In the genomic region with DNA sequence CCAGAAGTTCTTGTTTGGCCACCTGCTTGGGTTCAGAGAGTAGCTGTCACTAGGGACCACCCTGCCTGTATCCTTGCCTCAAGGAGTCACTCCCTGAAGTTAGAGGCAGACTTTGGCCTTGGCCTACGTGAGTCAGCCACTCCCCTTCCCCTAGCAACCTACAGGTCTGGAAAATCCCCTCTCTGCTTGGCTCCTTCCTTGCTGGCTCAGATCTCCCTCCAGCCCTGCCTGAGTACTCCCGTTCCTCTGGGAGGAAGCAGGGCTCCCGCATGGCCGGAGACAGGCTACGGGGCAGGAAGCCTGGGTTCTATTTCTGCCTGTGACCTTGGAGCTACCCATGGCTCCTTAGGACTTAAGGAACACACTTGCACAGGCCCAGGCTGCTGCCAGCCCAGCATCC, we compare ENCODE assay signal across 8 mouse cellular contexts. TPM values are rescaled to one million over a fixed set of nuclear protein-coding genes. Genes with fewer than 3 reads are reported as not detected.
DNase-seq lines count a peak whose midpoint lies in the region; ATAC-seq and TF ChIP-seq lines count a peak whose summit lies in the region.

No protein-coding gene starts in this region.

- no peaks in the 10 kb centered on the region for H3K36me3 ChIP-seq in midbrain, embryonic 12.5 days
- no peaks in the 10 kb centered on the region for H3K36me3 ChIP-seq in midbrain, embryonic 11.5 days (ENCODE audit: control insufficient read depth, insufficient read depth, low read length)
- H3K36me3 ChIP-seq in heart, embryonic 15.5 days: peaks cover 14% of the 10 kb centered on the region; the same call in 1 of the 2 replicates
- no peaks in the 10 kb centered on the region for H3K36me3 ChIP-seq in kidney, postnatal 0 days (ENCODE audit: insufficient read depth, low read length)

- no peak for TF ChIP-seq CTCF in kidney, postnatal 0 days (IDR thresholded peaks at IDR 0.05; ENCODE audit: low read depth)

- H3K4me3 ChIP-seq in midbrain, embryonic 12.5 days: no peak overlapping the region
- H3K4me3 ChIP-seq in midbrain, embryonic 11.5 days (ENCODE audit: low read depth, low read length): no peak overlapping the region
- H3K4me3 ChIP-seq in heart, embryonic 15.5 days: no peak overlapping the region
- no peak overlapping the region for H3K4me3 ChIP-seq in kidney, postnatal 0 days (replicated peaks; ENCODE audit: low read depth, low read length)

- no peaks in the 10 kb centered on the region for H3K9me3 ChIP-seq in midbrain, embryonic 12.5 days
- no peaks in the 10 kb centered on the region for H3K9me3 ChIP-seq in midbrain, embryonic 11.5 days (ENCODE audit: control insufficient read depth, low read length)
- H3K9me3 ChIP-seq in heart, embryonic 15.5 days (replicated peaks): no peaks in the 10 kb centered on the region
- H3K9me3 ChIP-seq in kidney, postnatal 0 days (replicated peaks; ENCODE audit: low read length): no peaks in the 10 kb centered on the region

- H3K27ac ChIP-seq in midbrain, embryonic 12.5 days (replicated peaks): 0 out of 2 replicates have a peak overlapping the region, but pooled peaks have one; percentile 36
- H3K27ac ChIP-seq in midbrain, embryonic 11.5 days (ENCODE audit: low read depth, low read length): no peak overlapping the region
- peak overlapping the region; percentile 96 for H3K27ac ChIP-seq in heart, embryonic 15.5 days
- H3K27ac ChIP-seq in kidney, postnatal 0 days: peak overlapping the region; percentile 91

- no peak for ATAC-seq in midbrain, embryonic 12.5 days (ENCODE audit: low FRiP score, low read depth)
- ATAC-seq in midbrain, embryonic 11.5 days (ENCODE audit: low FRiP score): no peak
- ATAC-seq in heart, embryonic 15.5 days (replicated peaks; ENCODE audit: insufficient number of reproducible peaks, insufficient read depth, low FRiP score, low read depth): peak; percentile 30
- ATAC-seq in kidney, postnatal 0 days (replicated peaks; ENCODE audit: low FRiP score, low read depth): peak; percentile 22
- ATAC-seq in granulocyte monocyte progenitor cell, adult 5-6 weeks (replicated peaks; ENCODE audit: poor library complexity, severe bottlenecking): no peak

- 88% methylated on average over 5 of the region's 5 CpGs for WGBS in midbrain, embryonic 12.5 days
- WGBS in midbrain, embryonic 11.5 days: 79% methylated on average over 5 of the region's 5 CpGs
- 52% methylated on average over 5 of the region's 5 CpGs for WGBS in heart, embryonic 15.5 days
- 33% methylated on average over 5 of the region's 5 CpGs for WGBS in kidney, postnatal 0 days

- H3K4me2 ChIP-seq in midbrain, embryonic 12.5 days (replicated peaks): no peak overlapping the region
- H3K4me2 ChIP-seq in midbrain, embryonic 11.5 days: no peak overlapping the region
- H3K4me2 ChIP-seq in heart, embryonic 15.5 days: peak overlapping the region; percentile 8; the same call in 1 of the 2 replicates
- no peak overlapping the region for H3K4me2 ChIP-seq in kidney, postnatal 0 days (ENCODE audit: low read length)

- no peaks in the 10 kb centered on the region for H3K27me3 ChIP-seq in midbrain, embryonic 12.5 days
- H3K27me3 ChIP-seq in midbrain, embryonic 11.5 days (ENCODE audit: control insufficient read depth, insufficient read depth, low read length): no peaks in the 10 kb centered on the region
- H3K27me3 ChIP-seq in heart, embryonic 15.5 days: no peaks in the 10 kb centered on the region
- H3K27me3 ChIP-seq in kidney, postnatal 0 days (ENCODE audit: insufficient read depth, low read length): no peaks in the 10 kb centered on the region

- no peak for DNase-seq in midbrain, embryonic 11.5 days (ENCODE audit: low spot score, missing footprints)
- DNase-seq in kidney, postnatal 0 days (ENCODE audit: low spot score): peak; percentile 78
- peak; percentile 44 for DNase-seq in testis, postnatal 14 days (ENCODE audit: low spot score)
- no peak for DNase-seq in urinary bladder, postnatal 25 days (ENCODE audit: low spot score)
- DNase-seq in urinary bladder, postnatal 10 days (ENCODE audit: low spot score): no peak

- no peak overlapping the region for H3K9ac ChIP-seq in midbrain, embryonic 12.5 days (replicated peaks)
- no peak overlapping the region for H3K9ac ChIP-seq in midbrain, embryonic 11.5 days (ENCODE audit: low read length)
- peak overlapping the region; percentile 15 for H3K9ac ChIP-seq in heart, embryonic 15.5 days
- H3K9ac ChIP-seq in kidney, postnatal 0 days (ENCODE audit: low read depth, low read length): no peak overlapping the region

- peaks cover 16% of the 10 kb centered on the region for H3K4me1 ChIP-seq in midbrain, embryonic 12.5 days
- peaks cover 9% of the 10 kb centered on the region for H3K4me1 ChIP-seq in midbrain, embryonic 11.5 days (ENCODE audit: control insufficient read depth, insufficient read depth, low read length)
- peaks cover 96% of the 10 kb centered on the region for H3K4me1 ChIP-seq in heart, embryonic 15.5 days (replicated peaks)
- peaks cover 57% of the 10 kb centered on the region for H3K4me1 ChIP-seq in kidney, postnatal 0 days (replicated peaks; ENCODE audit: insufficient read depth, low read length)

RNA-seq across cellular contexts. Expression of a gene that starts 28.8 kb away (rescaled TPM):
- 8.3 and 9.5 TPM in 2 replicates for polyA plus RNA-seq in midbrain, embryonic 12.5 days (2016; fragmentation: Nextera tagmentation; extraction: Ambion mirVana)
- polyA plus RNA-seq in midbrain, embryonic 11.5 days (2014; fragmentation: Nextera tagmentation; extraction: Ambion mirVana): 9.6 and 11.2 TPM in 2 replicates
- polyA plus RNA-seq in heart, embryonic 15.5 days (2015; fragmentation: Nextera tagmentation; extraction: Ambion mirVana): 41.3 and 56.3 TPM in 2 replicates
- 31.3 and 34.0 TPM in 2 replicates for polyA plus RNA-seq in kidney, postnatal 0 days (2015; fragmentation: Nextera tagmentation; extraction: Ambion mirVana)
- total RNA-seq in granulocyte monocyte progenitor cell, adult 5-6 weeks (2014; fragmentation: Nextera tagmentation): 0.21 TPM in 1 of 2 replicates, not detected in the other
- 0.05 TPM in 1 of 2 replicates, not detected in the other for total RNA-seq in granulocyte monocyte progenitor cell, adult 5-6 weeks (2017)

RNA-seq across cellular contexts. Expression of a gene that starts 44.3 kb away (rescaled TPM):
- not detected in 2 replicates for polyA plus RNA-seq in midbrain, embryonic 12.5 days (2016; fragmentation: Nextera tagmentation; extraction: Ambion mirVana)
- not detected in 2 replicates for polyA plus RNA-seq in midbrain, embryonic 11.5 days (2014; fragmentation: Nextera tagmentation; extraction: Ambion mirVana)
- not detected in 2 replicates for polyA plus RNA-seq in heart, embryonic 15.5 days (2015; fragmentation: Nextera tagmentation; extraction: Ambion mirVana)
- not detected in 2 replicates for polyA plus RNA-seq in kidney, postnatal 0 days (2015; fragmentation: Nextera tagmentation; extraction: Ambion mirVana)
- total RNA-seq in granulocyte monocyte progenitor cell, adult 5-6 weeks (2014; fragmentation: Nextera tagmentation): not detected in 2 replicates
- not detected in 2 replicates for total RNA-seq in granulocyte monocyte progenitor cell, adult 5-6 weeks (2017)

Comparison
In these comparisons a context has a peak if more than half of its experiments do, and no peak if none do; other contexts are left out.
1. ATAC-seq: peak in heart, embryonic 15.5 days (single experiment) and kidney, postnatal 0 days (single experiment); none in midbrain, embryonic 12.5 days (single experiment), midbrain, embryonic 11.5 days (single experiment) and granulocyte monocyte progenitor cell, adult 5-6 weeks (single experiment).
2. DNase-seq: peak in kidney, postnatal 0 days (single experiment) and testis, postnatal 14 days (single experiment); none in midbrain, embryonic 11.5 days (single experiment), urinary bladder, postnatal 25 days (single experiment) and urinary bladder, postnatal 10 days (single experiment).